Mouse (Mus musculus): Measurements from ENCODE around the gene Kirrel2. TPM values are rescaled to one million over a fixed set of nuclear protein-coding genes. Genes with fewer than 3 reads are reported as not detected.

The Kirrel2 gene
- polyA plus RNA-seq, 1 experiment from 2014 or later = not detected

DNA sequence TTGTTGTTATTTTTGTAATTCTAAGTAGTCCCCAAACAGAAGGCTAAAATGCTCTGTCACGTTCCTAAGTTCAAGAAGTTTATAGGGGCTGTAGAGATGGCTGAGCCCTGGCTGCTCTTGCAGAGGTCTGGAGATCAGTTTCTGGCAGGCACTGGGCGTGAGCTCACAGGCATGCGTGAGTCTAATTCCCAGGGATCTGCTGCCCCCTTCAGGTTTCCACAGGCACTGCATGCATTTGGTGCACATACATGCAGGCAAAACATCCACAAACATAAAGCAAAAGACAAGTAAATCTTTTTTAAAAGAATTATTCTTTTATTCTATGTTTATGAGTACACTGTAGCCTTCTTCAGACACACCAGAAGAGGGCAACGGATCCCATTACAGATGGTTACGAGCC, 14.9 kb upstream of the Kirrel2 start:
- H3K27ac ChIP-seq = no peak overlapping the region
- no peaks in the 10 kb centered on the region for H3K36me3 ChIP-seq
- H3K4me1 ChIP-seq = no peaks in the 10 kb centered on the region
- H3K4me2 ChIP-seq = no peak overlapping the region
- peaks cover 13% of the 10 kb centered on the region for H3K27me3 ChIP-seq
- H3K9ac ChIP-seq = no peak overlapping the region
- ATAC-seq (ENCODE audit: borderline replicate concordance, extremely low read depth, low FRiP score, low TSS enrichment) = no peak
- peaks cover 4% of the 10 kb centered on the region; the same call in 1 of the 2 replicates for H3K9me3 ChIP-seq
- WGBS = 47% methylated on average over 5 of the region's 5 CpGs
- H3K4me3 ChIP-seq = no peak overlapping the region

DNA sequence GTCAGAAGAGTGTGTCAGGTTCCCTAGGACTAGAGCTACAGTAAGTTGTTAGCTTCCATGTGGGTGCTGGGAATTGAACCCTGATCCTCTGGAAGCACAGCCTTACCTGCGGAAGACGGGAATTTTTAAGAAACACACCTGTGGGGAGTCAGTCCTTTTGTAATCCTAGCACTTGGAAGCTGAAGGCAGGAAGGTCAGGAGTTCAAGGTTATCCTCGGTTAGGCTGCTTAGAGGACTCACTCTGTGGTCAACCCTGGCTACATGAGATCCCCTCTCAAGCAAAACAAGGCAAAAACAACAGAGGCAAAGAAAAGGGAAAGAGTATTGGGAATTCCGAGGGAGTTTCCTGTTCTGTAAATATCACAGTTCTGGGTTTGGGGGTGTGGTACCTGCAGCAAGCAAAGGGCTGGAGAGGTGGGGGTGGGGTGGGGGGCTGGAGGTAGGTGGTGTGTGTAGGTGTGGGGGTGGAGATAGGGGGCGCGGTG, 7.4 kb upstream of the Kirrel2 start:
- peaks cover 86% of the 10 kb centered on the region for H3K27me3 ChIP-seq

GRCm38 (mm10) chr7:30463996-30464395, 6.5 kb upstream of the Kirrel2 start:
- WGBS = 19% methylated on average over 4 of the region's 4 CpGs
- no peak overlapping the region for H3K4me2 ChIP-seq
- ATAC-seq (ENCODE audit: borderline replicate concordance, extremely low read depth, low FRiP score, low TSS enrichment) = no peak
- H3K36me3 ChIP-seq = no peaks in the 10 kb centered on the region
- no peak overlapping the region for H3K9ac ChIP-seq
- no peak overlapping the region for H3K4me3 ChIP-seq
- no peak overlapping the region for H3K27ac ChIP-seq
- no peaks in the 10 kb centered on the region for H3K4me1 ChIP-seq
- H3K27me3 ChIP-seq = peaks cover 94% of the 10 kb centered on the region
- no peaks in the 10 kb centered on the region for H3K9me3 ChIP-seq

More for the DNA sequence above, 7.4 kb upstream of the Kirrel2 start:
- H3K9ac ChIP-seq = no peak overlapping the region
- WGBS = 10% methylated on average over 6 of the region's 6 CpGs
- no peaks in the 10 kb centered on the region for H3K4me1 ChIP-seq
- H3K4me3 ChIP-seq = no peak overlapping the region
- no peaks in the 10 kb centered on the region for H3K36me3 ChIP-seq
- ATAC-seq (ENCODE audit: borderline replicate concordance, extremely low read depth, low FRiP score, low TSS enrichment) = no peak
- H3K9me3 ChIP-seq = no peaks in the 10 kb centered on the region
- no peak overlapping the region for H3K27ac ChIP-seq
- H3K4me2 ChIP-seq = no peak overlapping the region

DNA sequence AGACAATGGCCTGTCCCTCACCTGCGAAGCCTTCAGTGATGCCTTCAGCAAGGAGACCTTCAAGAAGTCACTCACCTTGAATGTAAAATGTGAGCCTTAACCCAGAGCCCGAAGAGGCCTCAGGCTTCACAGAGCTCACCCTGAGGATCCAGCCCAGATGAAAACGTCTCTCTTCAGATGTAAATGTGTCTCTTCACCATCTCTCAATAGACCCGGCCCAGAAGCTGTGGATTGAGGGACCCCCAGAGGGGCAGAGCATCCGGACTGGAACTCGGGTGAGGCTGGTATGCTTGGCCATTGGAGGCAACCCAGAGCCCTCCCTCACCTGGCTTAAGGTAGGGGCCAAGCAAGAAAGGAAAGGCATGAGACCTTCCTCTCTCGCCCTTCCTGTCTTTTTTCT, 6.1 kb upstream of the Kirrel2 start:
- ATAC-seq (ENCODE audit: borderline replicate concordance, extremely low read depth, low FRiP score, low TSS enrichment) = no peak
- no peaks in the 10 kb centered on the region for H3K4me1 ChIP-seq
- H3K4me3 ChIP-seq = no peak overlapping the region
- peaks cover 97% of the 10 kb centered on the region for H3K27me3 ChIP-seq
- 32% methylated on average over 7 of the region's 7 CpGs for WGBS
- H3K9ac ChIP-seq = no peak overlapping the region
- H3K9me3 ChIP-seq = no peaks in the 10 kb centered on the region
- H3K27ac ChIP-seq = no peak overlapping the region
- H3K4me2 ChIP-seq = no peak overlapping the region
- H3K36me3 ChIP-seq = no peaks in the 10 kb centered on the region

GRCm38 (mm10) chr7:30459484-30459883, 2.0 kb upstream of the Kirrel2 start:
- ATAC-seq (ENCODE audit: borderline replicate concordance, extremely low read depth, low FRiP score, low TSS enrichment) = no peak
- no peaks in the 10 kb centered on the region for H3K9me3 ChIP-seq
- no peak overlapping the region for H3K4me3 ChIP-seq
- H3K27ac ChIP-seq = no peak overlapping the region
- peaks cover 96% of the 10 kb centered on the region for H3K27me3 ChIP-seq
- 30% methylated on average over 6 of the region's 6 CpGs for WGBS
- H3K36me3 ChIP-seq = no peaks in the 10 kb centered on the region
- H3K4me2 ChIP-seq = no peak overlapping the region
- H3K9ac ChIP-seq = no peak overlapping the region
- H3K4me1 ChIP-seq = no peaks in the 10 kb centered on the region

DNA sequence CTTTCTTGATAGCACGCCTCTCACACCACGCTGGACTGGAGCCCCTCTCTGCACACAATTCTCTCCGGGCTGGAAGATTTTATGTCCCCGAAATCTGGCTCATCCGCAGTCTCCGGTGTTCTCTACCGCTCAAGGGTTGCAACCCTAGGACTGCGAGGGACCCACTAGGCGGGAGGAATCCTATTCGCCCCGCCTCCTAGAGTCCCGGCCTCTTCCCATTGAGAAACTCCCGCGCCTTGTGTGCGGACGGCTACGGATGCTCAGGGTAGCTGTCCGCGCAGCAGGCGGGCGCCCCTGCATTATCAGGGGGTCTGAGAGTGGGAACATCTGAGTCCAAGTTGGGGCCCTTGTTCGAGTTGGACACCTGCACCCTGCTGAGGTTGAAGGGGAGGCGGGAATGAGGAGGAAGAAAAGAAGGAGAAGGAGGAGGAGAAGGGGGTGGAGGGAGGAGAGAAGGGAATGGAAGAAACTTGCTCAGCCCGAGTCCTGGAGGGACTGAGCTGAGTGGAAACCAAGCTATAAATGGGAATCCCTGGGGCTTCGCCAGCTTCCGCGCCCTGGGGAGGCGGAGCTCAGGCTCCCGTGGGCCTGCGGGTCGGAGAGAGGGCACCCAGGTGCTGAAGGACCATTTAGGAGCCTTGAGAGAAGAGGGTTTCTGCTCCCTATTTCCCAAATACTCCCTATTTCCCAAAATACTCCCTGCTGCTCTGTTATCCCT, 420 bp downstream of the Kirrel2 start:
- H3K9me3 ChIP-seq = no peaks in the 10 kb centered on the region
- no peaks in the 10 kb centered on the region for H3K36me3 ChIP-seq
- no peak for ATAC-seq (ENCODE audit: borderline replicate concordance, extremely low read depth, low FRiP score, low TSS enrichment)
- H3K27ac ChIP-seq = no peak overlapping the region
- H3K4me3 ChIP-seq = no peak overlapping the region
- WGBS = 1% methylated on average over 31 of the region's 31 CpGs
- H3K4me2 ChIP-seq = no peak overlapping the region
- no peak overlapping the region for H3K9ac ChIP-seq
- H3K27me3 ChIP-seq = peaks cover 95% of the 10 kb centered on the region
- H3K4me1 ChIP-seq = 0 out of 2 replicates have a peak, but pooled peaks cover 3% of the 10 kb centered on the region

- H3K9ac ChIP-seq = no peak overlapping the region
- 0 out of 2 replicates have a peak, but pooled peaks cover 3% of the 10 kb centered on the region for H3K4me1 ChIP-seq
- no peak overlapping the region for H3K4me2 ChIP-seq
- H3K4me3 ChIP-seq = no peak overlapping the region
- peaks cover 97% of the 10 kb centered on the region for H3K27me3 ChIP-seq
- H3K36me3 ChIP-seq = no peaks in the 10 kb centered on the region
- H3K27ac ChIP-seq = no peak overlapping the region
- WGBS = 1% methylated on average over 9 of the region's 9 CpGs
- ATAC-seq (ENCODE audit: borderline replicate concordance, extremely low read depth, low FRiP score, low TSS enrichment) = no peak
- no peaks in the 10 kb centered on the region for H3K9me3 ChIP-seq
Measured at GRCm38 (mm10) chr7:30456487-30456886, 1.0 kb downstream of the Kirrel2 start.

DNA sequence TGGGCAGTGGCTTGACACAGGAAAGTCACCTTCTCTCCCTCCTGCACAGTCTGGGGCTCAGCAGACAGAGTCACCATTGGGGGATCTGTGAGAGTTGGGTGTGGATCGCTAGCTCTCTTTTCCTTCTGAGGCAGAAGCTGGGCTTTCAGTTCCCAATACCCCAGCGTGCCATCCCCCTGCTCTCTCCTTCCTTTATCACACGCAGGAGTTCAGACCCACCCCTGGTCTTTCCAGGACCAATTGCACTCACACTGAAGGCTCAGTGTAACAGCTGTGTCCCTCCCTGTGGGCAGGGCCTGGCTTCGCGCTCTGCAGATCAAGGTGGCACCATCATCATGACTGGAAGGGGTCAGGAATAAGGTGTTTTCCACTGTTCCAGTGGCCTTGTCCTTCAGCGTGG, 3.2 kb downstream of the Kirrel2 start:
- H3K4me2 ChIP-seq = no peak overlapping the region; the same call in 1 of the 2 replicates

DNA sequence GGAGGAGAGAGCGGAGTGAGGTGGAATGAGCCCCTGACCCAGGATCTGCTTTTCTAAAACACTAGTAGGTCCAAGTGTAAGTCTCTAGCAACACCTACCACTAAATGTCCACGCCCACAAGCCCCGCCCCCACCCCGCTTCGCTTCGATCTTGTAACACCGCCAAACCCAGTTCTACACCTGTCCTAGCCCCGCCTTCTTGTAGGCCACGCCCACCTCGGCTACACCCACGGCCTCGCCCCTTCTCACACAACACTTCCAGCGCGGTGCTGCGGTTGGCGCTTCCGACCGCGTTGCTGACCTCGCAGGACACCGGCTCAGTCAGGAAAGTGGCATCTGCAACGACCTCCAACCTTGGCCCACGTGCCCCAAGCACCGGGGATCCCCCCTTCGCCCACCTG, 3.7 kb downstream of the Kirrel2 start:
- no peak overlapping the region for H3K9ac ChIP-seq
- no peak overlapping the region for H3K4me3 ChIP-seq
- H3K4me1 ChIP-seq = 0 out of 2 replicates have a peak, but pooled peaks cover 3% of the 10 kb centered on the region
- no peak for ATAC-seq (ENCODE audit: borderline replicate concordance, extremely low read depth, low FRiP score, low TSS enrichment)
- WGBS = 2% methylated on average over 25 of the region's 25 CpGs
- peak overlapping the region; percentile 30; the same call in 1 of the 2 replicates for H3K4me2 ChIP-seq
- H3K27me3 ChIP-seq = peaks cover 73% of the 10 kb centered on the region
- H3K9me3 ChIP-seq = no peaks in the 10 kb centered on the region
- H3K27ac ChIP-seq = no peak overlapping the region
- H3K36me3 ChIP-seq = no peaks in the 10 kb centered on the region

More for the DNA sequence above, 3.2 kb downstream of the Kirrel2 start:
- Histone ChIP-seq H3K4me1 (0 out of 2 replicates have a peak, but pooled peaks cover 3% of the 10 kb centered on the region), H3K27me3 (peaks cover 78% of the 10 kb centered on the region), H3K9me3 (no peaks in the 10 kb centered on the region), H3K9ac (no peak overlapping the region), H3K27ac (no peak overlapping the region), H3K4me3 (no peak overlapping the region), H3K36me3 (no peaks in the 10 kb centered on the region)
- WGBS = 11% methylated on average over 6 of the region's 6 CpGs
- ATAC-seq (ENCODE audit: borderline replicate concordance, extremely low read depth, low FRiP score, low TSS enrichment) = no peak

DNA sequence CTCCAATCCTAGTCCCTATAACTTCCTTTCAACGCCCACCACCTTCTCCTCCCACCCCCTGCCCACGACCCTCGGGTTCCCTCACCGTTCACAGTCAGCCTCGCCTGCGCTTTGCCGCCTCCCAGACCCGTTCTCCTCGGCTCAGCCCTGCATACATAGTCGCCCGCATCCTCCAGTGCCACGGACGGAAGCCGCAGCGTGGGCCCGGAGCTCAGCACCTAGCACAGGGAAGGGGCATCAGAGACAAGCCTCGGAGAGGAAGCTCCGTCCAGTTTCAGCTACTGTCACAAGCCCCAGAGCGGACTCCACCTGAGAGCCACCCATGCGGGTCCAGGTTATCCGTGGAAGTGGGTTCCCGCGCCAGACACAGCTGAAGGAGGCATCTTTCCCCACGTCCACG, 4.2 kb downstream of the Kirrel2 start:
- H3K9ac ChIP-seq = no peak overlapping the region
- peak overlapping the region; percentile 30; the same call in 1 of the 2 replicates for H3K4me2 ChIP-seq
- no peak overlapping the region for H3K27ac ChIP-seq
- H3K4me1 ChIP-seq = 0 out of 2 replicates have a peak, but pooled peaks cover 3% of the 10 kb centered on the region
- H3K36me3 ChIP-seq = no peaks in the 10 kb centered on the region
- WGBS = 19% methylated on average over 25 of the region's 25 CpGs
- no peak overlapping the region for H3K4me3 ChIP-seq
- no peak for ATAC-seq (ENCODE audit: borderline replicate concordance, extremely low read depth, low FRiP score, low TSS enrichment)
- H3K27me3 ChIP-seq = peaks cover 69% of the 10 kb centered on the region
- H3K9me3 ChIP-seq = no peaks in the 10 kb centered on the region

DNA sequence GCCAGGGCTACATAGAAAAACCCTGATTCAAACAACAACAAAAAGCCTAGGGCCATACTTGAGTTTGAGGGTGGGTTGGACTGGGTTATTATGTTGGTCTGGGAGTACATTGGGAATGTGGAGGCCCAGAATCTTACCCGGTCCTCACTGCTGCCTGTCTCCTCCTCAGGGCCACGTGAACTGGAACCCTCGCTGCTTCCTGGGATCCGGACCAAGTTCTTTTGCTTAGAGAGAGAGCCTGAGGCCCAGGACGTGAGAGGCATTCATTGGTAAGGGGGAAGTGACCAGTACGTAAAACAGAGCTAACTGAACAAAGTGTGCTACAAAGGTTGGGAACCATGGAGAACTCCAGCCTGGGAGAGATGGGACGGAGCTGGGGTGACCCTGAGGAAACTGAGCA, 7.2 kb downstream of the Kirrel2 start:
- Histone ChIP-seq H3K9me3 (no peaks in the 10 kb centered on the region), H3K4me3 (no peak overlapping the region), H3K27ac (no peak overlapping the region), H3K4me2 (no peak overlapping the region), H3K27me3 (peaks cover 49% of the 10 kb centered on the region), H3K36me3 (no peaks in the 10 kb centered on the region), H3K4me1 (0 out of 2 replicates have a peak, but pooled peaks cover 7% of the 10 kb centered on the region), H3K9ac (no peak overlapping the region)
- WGBS = 64% methylated on average over 7 of the region's 7 CpGs
- no peak for ATAC-seq (ENCODE audit: borderline replicate concordance, extremely low read depth, low FRiP score, low TSS enrichment)

GRCm38 (mm10) chr7:30444971-30445751, 12.3 kb downstream of the Kirrel2 start, which contains the start of gene Aplp1:
Gene Aplp1 (minus strand): TSS chr7:30445535.
- Histone ChIP-seq H3K4me3 (peak within 1 kb of the TSS; percentile 55), H3K9ac (peak within 1 kb of the TSS; percentile 49), H3K27ac (no peak within 1 kb of the TSS), H3K27me3 (peaks cover 22% of the 10 kb centered on the region), H3K4me2 (peak within 1 kb of the TSS; percentile 87), H3K36me3 (no peaks in the 10 kb centered on the region), H3K4me1 (peaks cover 21% of the 10 kb centered on the region), H3K9me3 (no peaks in the 10 kb centered on the region)
- peak; percentile 79 for ATAC-seq (ENCODE audit: borderline replicate concordance, extremely low read depth, low FRiP score, low TSS enrichment)
- under 1% methylated on average over 70 of the region's 72 CpGs for WGBS
